Mouse (Mus musculus) heart, embryonic 15.5 days (tissue): Measurements from ENCODE around the gene N4bp2l2. TPM values are rescaled to one million over a fixed set of nuclear protein-coding genes. Genes with fewer than 3 reads are reported as not detected.

Experiments used
- ATAC-seq: fragments of 200-750 bp; cut with Nextera tagmentation; replicated peaks from 2 replicates; pipeline ENCODE4 v1.8.0; 2017; ENCODE audit warnings: low read depth, moderate TSS enrichment; ENCODE audit not compliant: insufficient number of reproducible peaks, insufficient read depth, low FRiP score
- H3K27ac ChIP-seq: fragments of 300-500 bp; sonication (generic); 2 replicates; pipeline ENCODE4 v1.5.1; 2015; ENCODE audit warnings: mild to moderate bottlenecking, inconsistent platforms
- H3K27me3 ChIP-seq: fragments of 300-500 bp; sonication (generic); 2 replicates; pipeline ENCODE4 v1.6.1; 2015; ENCODE audit warnings: inconsistent platforms
- H3K36me3 ChIP-seq: fragments of 300-500 bp; sonication (generic); 2 replicates; pipeline ENCODE4 v1.6.1; 2015; ENCODE audit warnings: mild to moderate bottlenecking, inconsistent platforms
- H3K4me1 ChIP-seq: fragments of 300-500 bp; sonication (generic); replicated peaks from 2 replicates; pipeline ENCODE4 v1.6.1; 2015; ENCODE audit warnings: inconsistent platforms
- H3K4me2 ChIP-seq: fragments of 300-500 bp; sonication (generic); 2 replicates; pipeline ENCODE4 v1.6.1; 2015; ENCODE audit warnings: inconsistent platforms, mild to moderate bottlenecking, moderate library complexity
- H3K4me3 ChIP-seq: fragments of 300-500 bp; sonication (generic); 2 replicates; pipeline ENCODE4 v1.5.1; 2015; ENCODE audit warnings: mild to moderate bottlenecking, inconsistent platforms
- H3K9ac ChIP-seq: fragments of 300-500 bp; sonication (generic); 2 replicates; pipeline ENCODE4 v1.6.1; 2015; ENCODE audit warnings: mild to moderate bottlenecking, inconsistent platforms
- H3K9me3 ChIP-seq: fragments of 300-500 bp; sonication (generic); replicated peaks from 2 replicates; pipeline ENCODE4 v1.6.1; 2016; ENCODE audit warnings: inconsistent platforms
- WGBS: fragments of 180-500 bp; shearing (Covaris S2); methylation state at CpG from one replicate; pipeline ENCODE4 v1.1.7; 2015; ENCODE audit warnings: mixed read lengths; 5-methylcytosine and 5-hydroxymethylcytosine counted together
- polyA plus RNA-seq: library from polyadenylated mRNA; unstranded; fragments of >200 nt; fragmentation: Nextera tagmentation; extraction: Ambion mirVana; gene quantifications from 2 replicates; pipeline ENCODE4 v1.2.1, GENCODE M21; 2015

The N4bp2l2 gene
- polyA plus RNA-seq, 1 experiment from 2014 or later: 25.3 TPM

- no peak overlapping the region for H3K4me3 ChIP-seq
- H3K9me3 ChIP-seq: no peaks in the 10 kb centered on the region
- no peak overlapping the region for H3K9ac ChIP-seq
- no peak overlapping the region for H3K27ac ChIP-seq
- H3K4me1 ChIP-seq: no peaks in the 10 kb centered on the region
- peaks cover 23% of the 10 kb centered on the region; the same call in 1 of the 2 replicates for H3K36me3 ChIP-seq
- no peaks in the 10 kb centered on the region for H3K27me3 ChIP-seq
- ATAC-seq: no peak
- no peak overlapping the region for H3K4me2 ChIP-seq
- WGBS: 96% methylated on average over 5 of the region's 5 CpGs
These were observed 105.1 kb downstream of the N4bp2l2 start for GRCm38 (mm10) chr5:150560851-150561250.

DNA sequence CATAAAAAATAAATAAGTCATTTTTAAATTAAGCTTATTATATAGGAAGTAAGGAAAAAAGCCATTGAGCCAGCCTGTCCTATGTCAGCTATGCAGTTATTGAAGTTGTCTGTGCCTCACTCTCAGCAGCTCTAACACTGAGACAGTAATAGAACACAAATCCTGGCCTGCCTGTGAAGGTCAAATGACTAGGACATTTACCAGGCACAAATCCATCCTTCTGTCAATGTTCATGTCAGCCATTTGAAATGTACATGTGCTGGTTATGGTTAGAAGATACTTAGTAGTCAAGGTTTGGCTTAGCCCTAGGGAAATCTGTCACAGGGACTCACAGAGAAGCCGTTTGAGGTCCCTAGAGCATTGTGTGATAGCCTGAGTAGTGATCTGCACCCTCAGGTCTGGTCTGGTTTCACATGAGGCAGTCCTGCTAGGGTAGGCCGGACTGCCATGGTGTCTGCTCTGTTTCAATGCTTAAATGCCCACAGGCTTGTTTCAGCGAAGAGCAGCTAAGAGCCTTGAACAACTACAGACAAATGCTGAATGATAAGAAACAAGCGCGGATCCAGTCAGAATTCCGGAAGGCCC, 106.4 kb downstream of the N4bp2l2 start:
- no peaks in the 10 kb centered on the region for H3K9me3 ChIP-seq
- H3K4me3 ChIP-seq: no peak overlapping the region
- 59% methylated on average over 6 of the region's 6 CpGs for WGBS
- H3K27me3 ChIP-seq: no peaks in the 10 kb centered on the region
- peak; percentile 67 for ATAC-seq
- peaks cover 23% of the 10 kb centered on the region; the same call in 1 of the 2 replicates for H3K36me3 ChIP-seq
- peak overlapping the region; percentile 64 for H3K27ac ChIP-seq
- 0 out of 2 replicates have a peak overlapping the region, but pooled peaks have one; percentile 0 for H3K9ac ChIP-seq
- no peak overlapping the region for H3K4me2 ChIP-seq
- no peaks in the 10 kb centered on the region for H3K4me1 ChIP-seq

Other genes starting within 250 kb of the N4bp2l2 start
- gene Zar1l, start 148.0 kb downstream of the N4bp2l2 start, polyA plus RNA-seq: not detected in 2 replicates
- 17.1 TPM in 2 replicates for gene Brca2, start 143.6 kb downstream of the N4bp2l2 start, polyA plus RNA-seq
- gene N4bp2l1, start 69.0 kb downstream of the N4bp2l2 start, polyA plus RNA-seq: 3.4 and 5.6 TPM in 2 replicates
- 16.0 and 23.8 TPM in 2 replicates for gene Pds5b, start 7.6 kb upstream of the N4bp2l2 start, polyA plus RNA-seq